Mouse (Mus musculus) CH12.LX (cell line): Measurements from ENCODE around the gene Defb18. TPM values are rescaled to one million over a fixed set of nuclear protein-coding genes. Genes with fewer than 3 reads are reported as not detected.

ENCODE experiments used
- polyA plus RNA-seq: library from polyadenylated mRNA; unstranded; fragments of >175 nt; gene quantifications from 2 replicates; pipeline ENCODE4 v1.2.1, GENCODE M21; 2012; ENCODE audit warnings: low read depth; ENCODE audit not compliant: insufficient read length
- total RNA-seq, 2 experiments: library from RNA; depleted of rRNA; stranded (reverse); fragments of 300-350 nt in 1 of 2; fragments of >200 nt in 1 of 2; gene quantifications; 2 replicates each; pipeline ENCODE4 v1.2.3; 2012 to 2014

The Defb18 gene
- total and polyA plus RNA-seq, 3 experiments: not detected

Other genes starting within 250 kb of the Defb18 start
- not detected in 2 replicates for gene Crisp4, start 91.5 kb downstream of the Defb18 start, total RNA-seq (2012; rRNA removed)
- gene Crisp4, start 91.5 kb downstream of the Defb18 start, total RNA-seq (2014; rRNA removed): not detected in 2 replicates
- gene Crisp4, start 91.5 kb downstream of the Defb18 start, polyA plus RNA-seq: not detected in 2 replicates
- not detected in 2 replicates for gene Defb41, start 27.7 kb upstream of the Defb18 start, total RNA-seq (2012; rRNA removed)
- not detected in 2 replicates for gene Defb41, start 27.7 kb upstream of the Defb18 start, total RNA-seq (2014; rRNA removed)
- gene Defb41, start 27.7 kb upstream of the Defb18 start, polyA plus RNA-seq: not detected in 2 replicates